Mouse (Mus musculus) right cerebral cortex, postnatal 25 days (tissue): ENCODE measurements around the gene Scn3b.

ENCODE experiments used
- DNase-seq: peaks from one replicate; pipeline ENCODE4 v3.0.0; 2022

Scn3b gene

GRCm38 (mm10) chr9:40269880-40270279 lies 863 bp downstream of the Scn3b start:
- DNase-seq = no peak

GRCm38 (mm10) chr9:40271075-40271474 lies 2.1 kb downstream of the Scn3b start:
- DNase-seq = no peak

- DNase-seq = no peak
Observed at GRCm38 (mm10) chr9:40272822-40273221, 3.8 kb downstream of the Scn3b start.

GRCm38 (mm10) chr9:40275904-40276303 lies 6.9 kb downstream of the Scn3b start:
- no peak for DNase-seq

GRCm38 (mm10) chr9:40277671-40278070 lies 8.7 kb downstream of the Scn3b start:
- DNase-seq = no peak

GRCm38 (mm10) chr9:40279438-40279837 lies 10.4 kb downstream of the Scn3b start:
- no peak for DNase-seq

GRCm38 (mm10) chr9:40282968-40283367 lies 14.0 kb downstream of the Scn3b start:
- no peak for DNase-seq

- DNase-seq = no peak
Observed at GRCm38 (mm10) chr9:40292475-40292874, 23.5 kb downstream of the Scn3b start.

GRCm38 (mm10) chr9:40293286-40293685 lies 24.3 kb downstream of the Scn3b start:
- DNase-seq = no peak

GRCm38 (mm10) chr9:40293740-40294139 lies 24.7 kb downstream of the Scn3b start:
- no peak for DNase-seq

- DNase-seq = no peak
Observed at GRCm38 (mm10) chr9:40294210-40294609, 25.2 kb downstream of the Scn3b start.

GRCm38 (mm10) chr9:40294866-40295265 lies 25.8 kb downstream of the Scn3b start:
- DNase-seq = no peak

- DNase-seq = no peak
Observed at GRCm38 (mm10) chr9:40296251-40296650, 27.2 kb downstream of the Scn3b start.

- DNase-seq = no peak
Observed at GRCm38 (mm10) chr9:40297969-40298368, 29.0 kb downstream of the Scn3b start.

GRCm38 (mm10) chr9:40299323-40299722 lies 30.3 kb downstream of the Scn3b start:
- DNase-seq = no peak

GRCm38 (mm10) chr9:40300018-40300989 lies 31.3 kb downstream of the Scn3b start:
- no peak for DNase-seq

- DNase-seq = no peak
Observed at GRCm38 (mm10) chr9:40301475-40301874, 32.5 kb downstream of the Scn3b start.

- DNase-seq = no peak
Observed at GRCm38 (mm10) chr9:40302375-40302774, 33.4 kb downstream of the Scn3b start.

GRCm38 (mm10) chr9:40304243-40304642 lies 35.2 kb downstream of the Scn3b start:
- DNase-seq = no peak

- no peak for DNase-seq
Observed at GRCm38 (mm10) chr9:40307311-40307710, 38.3 kb downstream of the Scn3b start.

- DNase-seq = no peak
Observed at GRCm38 (mm10) chr9:40309876-40310275, 40.9 kb downstream of the Scn3b start.

GRCm38 (mm10) chr9:40311813-40312212 lies 42.8 kb downstream of the Scn3b start:
- no peak for DNase-seq

- no peak for DNase-seq
Observed at GRCm38 (mm10) chr9:40316865-40317660, 48.0 kb downstream of the Scn3b start.

GRCm38 (mm10) chr9:40317735-40318134 lies 48.7 kb downstream of the Scn3b start:
- DNase-seq = no peak
